Mouse (Mus musculus) lung, postnatal 14 days (tissue): ENCODE data around the gene Cav2.

ENCODE experiments used
- DNase-seq: peaks from one replicate; pipeline ENCODE4 v3.0.0; 2021

Cav2 gene

DNA sequence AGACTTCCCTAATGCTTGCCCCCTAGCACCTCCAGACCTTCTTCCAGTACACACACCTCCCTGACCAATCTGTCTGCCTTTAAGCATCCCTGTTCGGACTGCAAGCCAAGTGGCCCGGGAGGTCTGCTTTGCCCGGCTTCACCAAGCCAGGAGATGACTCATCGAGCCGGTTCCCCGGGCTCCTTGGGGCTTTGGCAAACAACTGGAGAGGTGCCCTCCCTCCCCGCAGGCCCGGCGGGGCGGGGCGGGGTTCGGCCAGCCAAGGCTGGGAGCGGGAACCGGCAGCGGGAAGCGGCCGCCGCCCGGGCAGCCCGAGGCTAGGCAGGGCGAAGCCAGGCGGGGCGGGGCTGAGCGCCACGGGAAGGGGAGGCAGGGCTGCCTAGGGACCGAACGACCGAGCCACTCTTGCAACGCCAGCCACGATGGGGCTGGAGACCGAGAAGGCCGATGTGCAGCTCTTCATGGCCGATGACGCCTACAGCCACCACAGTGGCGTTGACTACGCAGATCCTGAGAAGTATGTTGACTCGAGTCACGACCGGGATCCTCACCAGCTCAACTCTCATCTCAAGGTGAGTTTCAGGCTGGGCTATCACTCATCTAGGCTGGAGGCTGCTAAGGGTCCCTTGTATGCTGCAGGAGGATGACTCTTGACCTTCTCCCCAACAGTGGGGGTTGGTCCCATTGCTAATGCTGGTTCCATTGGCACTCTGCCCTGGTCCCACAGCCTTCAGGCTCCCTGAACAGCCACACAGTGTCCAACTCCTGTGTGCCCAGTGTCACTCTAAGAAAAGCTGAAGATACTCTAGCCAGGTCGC lies at the start of gene Cav2:
Gene Cav2, plus strand, starts transcription at position 247 of the 818 bp plus-strand sequence.
- DNase-seq: peak; percentile 89

DNA sequence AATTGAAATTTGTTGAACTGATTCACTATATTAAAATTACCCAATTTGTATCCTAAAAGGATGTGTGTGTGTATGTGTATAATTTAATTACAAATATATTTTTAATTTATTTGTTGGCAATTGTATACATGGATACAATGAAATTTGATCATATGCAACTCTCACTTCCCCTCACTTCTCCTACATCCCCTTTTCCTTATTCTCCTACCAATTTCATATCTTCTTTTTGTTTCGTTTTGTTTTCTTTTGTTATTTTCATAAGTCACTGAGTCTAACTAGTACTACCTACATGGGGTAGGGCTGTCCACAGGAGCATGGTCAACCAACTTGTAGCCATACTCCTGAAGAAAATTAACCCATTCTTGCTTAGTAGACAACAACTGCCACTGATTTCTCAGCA lies 41.3 kb upstream of the Cav2 start:
- DNase-seq: no peak

DNA sequence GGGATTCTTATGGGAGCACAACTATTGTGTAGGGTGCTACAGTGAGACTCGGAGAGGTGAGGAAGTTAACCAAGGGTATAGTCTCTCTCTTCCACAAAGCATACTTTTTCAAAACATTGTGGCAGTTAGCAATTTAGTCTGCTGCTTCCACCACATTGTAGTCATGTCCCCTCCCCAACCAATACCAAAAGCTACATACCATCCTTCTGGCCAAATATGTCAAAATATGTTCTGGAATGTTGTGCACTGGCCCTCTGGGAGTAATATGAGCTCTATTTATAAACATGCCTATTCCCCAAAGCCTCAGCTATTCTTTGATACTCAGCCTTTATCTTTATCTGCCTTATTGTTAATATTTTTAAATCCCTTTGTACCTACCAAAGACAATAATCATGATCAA lies 40.0 kb upstream of the Cav2 start:
- no peak for DNase-seq

DNA sequence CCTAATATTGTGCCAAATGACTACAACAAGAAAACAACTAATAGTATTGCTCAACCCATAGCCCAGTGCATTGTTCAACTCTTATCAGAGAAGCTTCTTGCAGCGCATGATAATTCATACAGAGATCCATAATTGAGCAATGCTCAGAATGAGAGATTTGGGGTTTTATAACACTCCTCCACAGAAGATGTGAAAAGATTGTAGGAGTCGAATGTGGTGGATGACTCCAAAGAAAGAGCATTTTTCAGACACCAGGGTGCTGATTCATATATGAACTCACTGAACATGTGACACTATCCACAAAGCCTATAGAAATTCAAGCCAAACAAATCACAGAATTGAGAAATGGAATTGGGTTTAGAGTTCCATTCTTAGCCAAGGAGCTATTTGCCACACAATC lies 34.0 kb upstream of the Cav2 start:
- no peak for DNase-seq

DNA sequence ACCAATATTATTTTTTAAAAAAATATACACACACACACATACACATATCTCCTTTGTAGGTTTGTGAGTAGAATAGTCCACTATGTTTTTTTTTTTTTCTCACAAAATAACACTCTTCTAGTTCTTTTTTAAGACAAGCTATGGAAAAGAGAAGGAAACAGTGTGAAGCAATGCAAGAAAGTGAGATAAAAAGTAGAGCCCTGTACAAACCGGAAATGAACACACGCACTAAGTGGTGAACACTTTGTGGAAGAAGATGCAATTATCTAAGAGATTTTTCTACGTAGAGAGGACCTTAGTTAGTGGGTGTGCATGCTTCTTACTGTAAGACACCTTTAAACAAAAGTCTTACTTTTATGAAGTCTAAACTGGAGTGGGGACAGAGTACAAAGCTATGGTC lies 33.3 kb upstream of the Cav2 start:
- DNase-seq: no peak

DNA sequence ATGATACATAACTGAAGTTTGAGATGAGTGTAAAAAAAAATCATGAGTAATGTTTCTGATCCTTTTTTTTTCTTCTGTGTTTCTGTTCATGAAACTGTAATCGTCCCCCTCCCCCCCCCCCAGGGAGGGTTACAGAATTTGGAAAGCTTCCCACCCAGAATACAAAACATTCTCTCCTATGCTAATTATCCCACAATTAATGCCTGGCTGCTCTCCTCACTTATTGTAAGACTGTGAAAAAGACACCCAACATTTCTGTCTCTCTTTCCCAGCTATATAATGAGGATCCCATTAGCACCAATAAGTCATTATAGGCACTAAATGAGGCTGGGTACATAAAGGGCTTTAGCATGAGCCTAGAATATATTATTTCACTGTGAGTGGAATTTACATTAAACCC lies 32.7 kb upstream of the Cav2 start:
- DNase-seq: no peak

DNA sequence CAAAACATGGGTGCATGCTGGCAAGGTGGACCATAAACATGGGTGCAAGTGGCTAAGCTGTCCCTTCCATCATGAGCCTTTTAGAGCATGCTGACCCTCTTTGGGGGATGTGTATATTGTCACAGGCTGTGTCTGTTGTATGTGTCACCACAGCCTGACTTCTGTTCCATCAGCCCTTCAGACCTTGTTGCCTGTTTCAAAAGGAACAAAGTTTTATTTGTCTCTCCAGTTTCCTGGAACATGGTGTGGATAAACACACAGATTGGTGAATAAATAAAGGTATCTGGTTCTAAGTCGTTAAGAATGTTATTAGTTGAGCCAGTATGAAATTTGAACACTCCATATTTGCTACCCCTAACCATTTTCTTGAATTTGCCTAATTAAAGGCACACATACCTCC lies 29.0 kb upstream of the Cav2 start:
- DNase-seq: no peak

DNA sequence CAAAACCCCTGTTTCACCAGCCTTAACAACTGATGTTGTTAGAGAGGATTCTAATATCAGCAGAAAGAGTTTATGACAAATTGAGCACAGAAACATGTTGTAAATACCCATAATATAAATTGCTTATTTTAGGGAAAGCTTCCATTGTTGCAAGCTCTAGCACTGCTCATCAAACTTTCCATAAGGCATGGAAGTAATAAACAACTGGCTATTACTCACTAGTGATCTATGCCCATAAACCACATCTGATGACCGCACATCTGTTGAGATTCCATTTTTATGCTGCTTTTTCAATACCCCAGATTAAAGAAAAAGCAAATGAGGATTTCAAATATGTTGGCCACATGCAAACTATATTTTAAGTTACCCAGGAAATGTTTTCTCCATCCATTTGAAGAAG lies 22.8 kb upstream of the Cav2 start:
- DNase-seq: no peak

DNA sequence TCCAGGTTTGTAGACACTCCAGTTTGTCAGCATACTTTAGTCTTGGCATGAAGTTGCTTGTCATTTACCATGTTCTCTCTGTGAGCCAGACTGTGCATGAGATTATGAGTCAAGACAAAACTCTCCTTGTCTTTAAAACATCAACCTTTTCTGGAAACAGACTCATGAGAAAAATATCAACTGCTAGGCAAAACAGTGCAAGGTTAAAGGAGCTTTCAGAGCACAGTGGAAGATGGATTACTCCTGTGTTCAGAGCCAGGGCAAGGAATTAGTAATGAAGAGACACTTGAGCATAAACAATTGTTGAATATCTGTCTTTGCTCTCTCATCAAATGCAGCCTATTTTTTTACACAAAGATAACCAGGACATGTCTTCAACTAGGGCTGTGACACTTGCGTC lies 22.1 kb upstream of the Cav2 start:
- no peak for DNase-seq

DNA sequence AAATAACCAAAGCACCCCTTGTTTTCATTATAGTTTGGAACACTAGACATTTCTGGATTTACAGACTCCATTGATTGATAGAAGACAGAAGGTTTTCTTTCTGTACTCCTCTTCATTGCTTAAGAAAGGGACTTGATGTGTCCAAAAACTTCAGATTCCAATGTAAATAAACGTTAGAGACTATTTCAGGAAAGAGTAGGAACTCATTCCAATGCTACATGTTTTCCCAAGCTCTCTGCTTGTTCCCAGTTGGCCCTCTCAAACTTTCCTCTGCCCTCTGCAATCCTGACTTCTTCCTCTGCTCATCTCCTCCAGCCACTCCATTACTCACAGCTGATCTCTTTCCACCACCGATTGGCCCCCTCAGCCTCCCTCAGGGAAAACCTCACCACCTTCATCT lies 18.2 kb upstream of the Cav2 start:
- DNase-seq: no peak

DNA sequence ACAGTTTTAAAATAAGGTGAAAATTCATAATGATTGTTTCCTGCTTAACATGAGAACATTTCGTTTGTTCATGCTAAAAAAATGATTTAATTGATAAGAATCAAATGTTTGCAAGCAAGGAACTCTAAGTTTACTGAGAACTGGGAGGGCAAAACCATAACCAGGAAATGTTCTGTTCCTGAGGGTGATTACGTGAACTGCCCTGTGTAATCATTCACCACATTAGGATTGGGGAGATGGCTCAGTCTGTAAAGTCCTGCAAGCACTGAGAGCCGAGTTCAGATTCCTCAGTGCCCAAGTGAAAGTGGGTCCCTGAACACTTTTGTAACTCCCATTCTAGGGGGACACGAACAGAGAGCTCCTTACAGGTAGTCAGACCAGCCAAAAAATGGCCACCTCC lies 15.9 kb upstream of the Cav2 start:
- DNase-seq: no peak

DNA sequence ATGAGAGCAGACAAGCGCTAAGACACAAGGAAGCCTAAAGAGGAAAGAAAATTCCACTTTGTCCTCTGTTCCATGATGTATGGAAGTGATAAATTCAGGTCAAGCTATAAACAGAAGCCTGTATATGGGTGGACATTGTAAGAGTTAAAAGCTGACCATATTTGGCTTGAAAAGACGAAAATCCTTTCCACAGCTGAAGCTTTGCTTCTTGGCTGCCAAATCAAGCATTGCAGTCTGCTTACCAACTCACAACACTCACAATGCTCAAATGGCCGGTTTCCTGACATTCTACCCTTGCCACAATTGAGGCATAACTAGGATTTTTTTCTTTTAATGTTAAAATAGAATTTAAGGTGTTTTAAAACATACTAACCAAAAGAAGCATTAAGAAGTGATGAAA lies 14.5 kb upstream of the Cav2 start:
- DNase-seq: no peak

DNA sequence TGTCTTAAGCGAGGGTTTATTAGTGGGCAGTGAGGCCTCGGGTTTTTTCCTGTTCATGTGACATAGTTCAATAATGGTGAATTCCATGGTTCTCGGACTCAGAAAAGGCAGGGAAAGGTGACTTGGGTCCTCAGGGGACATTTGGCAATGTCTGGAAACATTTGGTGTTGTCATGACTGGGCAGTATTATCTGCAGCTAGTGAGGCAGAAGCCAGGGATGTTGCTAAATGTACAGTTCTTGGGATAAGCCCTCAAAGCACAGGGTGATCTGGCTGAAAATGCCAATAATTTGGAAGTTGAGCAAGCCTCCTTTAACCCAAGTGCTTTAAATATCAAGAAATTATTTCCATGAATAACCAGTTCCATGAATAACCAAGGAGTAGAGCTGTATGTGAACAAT lies 2.6 kb upstream of the Cav2 start:
- DNase-seq: no peak

DNA sequence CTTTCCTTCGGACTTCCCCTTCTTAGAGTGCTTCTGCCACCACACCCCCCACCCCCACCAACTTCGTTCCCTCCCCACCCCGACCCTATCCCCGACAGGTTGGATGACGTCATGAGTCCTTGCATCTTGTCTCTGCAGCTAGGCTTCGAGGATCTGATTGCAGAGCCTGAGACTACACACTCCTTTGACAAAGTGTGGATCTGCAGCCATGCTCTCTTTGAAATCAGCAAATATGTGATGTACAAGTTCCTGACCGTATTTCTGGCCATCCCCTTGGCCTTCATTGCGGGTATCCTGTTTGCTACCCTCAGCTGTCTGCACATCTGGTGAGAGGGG lies 740 bp downstream of the Cav2 start:
- no peak for DNase-seq

DNA sequence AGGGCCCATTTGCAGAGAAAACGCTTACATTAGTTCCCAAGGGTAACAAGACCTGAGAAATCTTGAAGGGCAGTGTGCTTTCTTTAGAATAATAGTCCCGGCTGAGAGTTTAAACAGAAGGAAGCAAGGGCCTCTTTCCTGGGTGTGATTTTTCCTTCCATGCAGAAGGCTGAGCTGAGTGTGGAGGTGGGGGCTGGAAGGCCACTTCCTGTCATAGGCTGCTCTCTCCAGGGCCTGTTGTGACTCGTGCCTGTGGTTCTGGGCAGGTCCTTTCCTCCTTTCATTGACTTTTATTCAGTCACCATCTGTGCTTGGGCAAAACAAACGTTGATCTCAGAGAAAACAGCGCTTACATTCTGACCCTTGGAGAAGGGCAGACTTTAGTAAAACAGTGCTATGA lies 1.2 kb downstream of the Cav2 start:
- peak; percentile 53 for DNase-seq

DNA sequence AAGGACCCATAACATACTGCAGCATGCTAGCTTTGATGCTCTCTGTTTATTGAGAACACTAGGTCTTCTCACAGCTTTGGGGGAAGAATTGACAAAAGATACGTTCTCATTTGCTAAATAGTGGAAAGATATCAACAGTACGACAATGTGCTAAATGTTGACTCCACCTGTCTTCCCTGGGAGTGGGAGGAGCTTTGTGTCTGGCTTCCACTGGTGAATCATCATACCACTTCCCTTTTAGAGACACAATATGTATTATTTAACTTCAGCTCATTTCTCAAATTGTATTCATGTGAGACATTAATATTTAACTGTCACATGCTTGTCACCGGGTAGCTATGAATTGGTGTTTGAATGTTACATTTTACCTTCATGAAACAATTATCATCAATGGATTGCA lies 2.8 kb downstream of the Cav2 start:
- no peak for DNase-seq

DNA sequence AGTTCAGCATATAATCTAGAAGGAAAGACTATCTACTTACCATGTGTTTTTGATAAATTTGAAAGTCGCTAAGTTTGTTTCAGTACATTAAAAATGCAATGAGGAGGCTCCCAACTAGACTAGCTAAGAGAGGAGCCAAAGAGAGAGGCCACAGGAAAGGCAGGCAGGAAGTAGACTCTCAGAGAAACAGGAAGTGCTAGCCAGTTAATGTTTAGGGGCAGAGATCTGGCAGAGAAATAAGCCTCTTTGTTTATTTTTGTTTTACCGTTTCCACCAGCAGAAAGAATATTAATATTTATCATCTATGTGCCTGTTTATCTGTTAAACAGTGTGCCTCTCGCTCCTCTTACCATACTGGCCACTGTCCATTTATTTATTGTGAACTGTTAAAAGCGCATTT lies 5.4 kb downstream of the Cav2 start:
- no peak for DNase-seq

DNA sequence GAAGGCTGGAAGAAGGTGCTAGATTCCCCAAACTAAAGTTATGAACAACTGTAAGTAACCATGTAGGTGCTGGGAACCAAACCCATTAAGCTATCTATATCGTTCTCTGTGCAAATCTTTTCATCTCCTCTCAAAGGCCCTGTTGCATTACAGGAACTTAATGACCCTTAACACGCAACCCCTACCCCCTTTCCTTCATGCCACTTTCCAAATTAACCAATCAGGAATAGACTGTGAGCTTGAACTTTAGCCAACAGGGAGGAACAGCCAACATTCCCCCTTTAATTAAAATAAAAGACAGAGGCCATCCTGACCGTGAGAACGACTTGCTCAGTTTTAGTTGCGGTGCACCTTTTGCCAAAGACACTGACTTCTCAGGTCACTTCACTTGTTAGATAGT lies 14.1 kb downstream of the Cav2 start:
- DNase-seq: no peak

DNA sequence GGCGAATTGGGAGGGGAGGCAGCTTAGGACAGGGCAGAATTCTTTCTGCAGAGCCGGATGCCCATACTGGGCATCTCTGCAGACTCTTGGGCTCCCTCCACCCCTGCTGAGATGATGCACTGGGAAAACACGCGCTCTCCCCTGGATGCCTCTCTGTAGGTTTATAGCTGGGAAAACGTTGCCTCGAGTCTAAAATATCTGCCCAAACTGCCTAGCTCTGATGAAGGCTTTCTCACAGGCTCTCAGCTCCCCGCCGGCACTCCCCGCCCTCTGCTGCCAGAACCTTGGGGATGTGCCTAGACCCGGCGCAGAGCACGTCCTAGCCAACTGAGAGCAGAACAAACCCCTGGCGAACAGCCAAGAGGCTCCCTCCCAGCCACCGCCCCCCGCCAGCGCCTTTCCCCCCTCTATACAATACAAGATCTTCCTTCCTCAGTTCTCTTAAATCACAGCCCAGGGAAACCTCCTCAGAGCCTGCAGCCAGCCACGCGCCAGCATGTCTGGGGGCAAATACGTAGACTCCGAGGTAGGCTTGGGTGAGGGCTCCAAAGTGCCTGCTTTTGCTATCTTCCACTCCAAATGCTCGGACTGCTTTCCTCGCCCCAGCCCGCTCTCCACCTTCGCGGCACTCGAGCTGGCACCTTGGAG lies 25.1 kb downstream of the Cav2 start, which contains the start of gene Cav1:
Gene Cav1, plus strand, starts transcription at position 382 of the 648 bp plus-strand sequence.
- peak; percentile 90 for DNase-seq

DNA sequence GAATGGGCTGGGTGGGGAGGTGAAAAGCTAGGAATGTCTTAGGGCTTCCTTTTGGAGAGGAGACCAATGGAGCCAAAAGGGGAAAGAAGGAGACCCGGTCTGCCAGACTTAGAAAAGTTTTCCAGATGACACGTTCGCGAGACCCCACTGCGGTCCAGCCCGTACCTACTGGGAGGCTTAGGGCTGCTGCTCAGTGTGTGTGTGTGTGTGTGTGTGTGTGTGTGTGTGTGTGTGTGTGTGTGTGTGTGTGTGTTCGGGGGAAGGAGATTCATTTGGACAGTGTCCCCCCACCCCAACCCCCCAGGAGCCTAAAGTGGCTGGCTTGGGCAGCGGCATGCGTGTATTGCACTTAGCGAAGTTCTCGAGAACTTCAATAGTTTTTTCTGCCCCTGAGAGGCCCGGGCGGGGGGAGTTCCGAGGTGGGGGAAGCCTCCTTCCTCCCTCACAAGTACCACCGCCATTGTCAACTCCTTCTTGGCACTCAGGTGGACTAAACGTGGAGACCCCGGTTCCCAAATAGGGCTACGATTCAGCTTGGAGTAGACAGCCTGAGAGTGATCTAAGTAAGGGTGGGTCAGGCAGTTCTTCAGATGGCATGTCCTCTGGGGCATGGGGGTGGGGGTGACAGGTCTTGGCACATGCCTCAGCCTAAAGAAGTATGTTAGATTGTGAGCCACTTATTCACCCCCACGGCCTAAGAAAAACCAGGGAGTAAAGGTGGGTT lies 25.8 kb downstream of the Cav2 start:
- DNase-seq: peak; percentile 64

DNA sequence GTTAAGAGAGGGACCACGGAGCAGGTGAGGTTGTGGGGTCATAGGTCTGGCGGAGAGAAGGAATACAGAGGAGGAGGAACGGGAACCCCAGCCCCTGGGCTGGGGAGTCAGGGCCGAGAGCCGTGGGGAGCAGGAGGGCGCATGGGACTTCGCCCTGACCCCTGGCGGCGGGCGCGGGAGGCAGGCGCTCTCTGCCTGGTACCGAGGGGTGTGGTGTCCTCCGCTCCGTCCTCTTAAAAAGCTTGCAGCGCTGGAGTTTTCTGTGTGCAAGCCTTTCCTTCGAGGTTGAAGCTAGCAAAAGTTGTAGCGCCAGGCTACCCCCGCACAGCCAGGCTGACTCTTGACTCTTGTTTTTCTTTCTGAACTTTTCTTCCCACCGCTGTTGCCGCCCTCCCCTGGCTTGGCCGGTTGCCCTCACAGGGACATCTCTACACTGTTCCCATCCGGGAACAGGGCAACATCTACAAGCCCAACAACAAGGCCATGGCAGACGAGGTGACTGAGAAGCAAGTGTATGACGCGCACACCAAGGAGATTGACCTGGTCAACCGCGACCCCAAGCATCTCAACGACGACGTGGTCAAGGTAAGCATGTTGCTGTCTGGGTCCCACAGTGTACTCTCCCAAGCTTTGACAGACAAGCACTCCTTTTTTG lies 26.6 kb downstream of the Cav2 start:
- DNase-seq: peak; percentile 88

DNA sequence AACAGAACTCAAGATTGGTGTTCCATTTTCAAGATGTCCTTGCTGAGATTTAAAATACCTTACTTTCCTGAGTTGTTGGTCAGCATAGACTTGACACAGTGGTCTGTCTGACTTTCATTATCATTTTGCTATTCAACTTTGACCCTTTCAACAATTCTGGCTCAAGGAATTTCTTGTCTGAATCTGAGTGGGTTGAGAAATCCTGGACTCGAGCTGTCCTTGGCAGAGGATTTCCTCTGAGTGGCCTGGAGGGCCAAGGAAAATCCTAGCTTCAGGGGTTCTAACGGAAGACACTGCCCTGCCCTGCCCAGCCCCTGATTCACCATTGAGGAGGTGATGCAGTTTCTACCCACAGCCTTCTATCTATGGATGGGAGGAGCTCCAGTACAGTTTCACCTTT lies 27.7 kb downstream of the Cav2 start:
- DNase-seq: peak; percentile 41

DNA sequence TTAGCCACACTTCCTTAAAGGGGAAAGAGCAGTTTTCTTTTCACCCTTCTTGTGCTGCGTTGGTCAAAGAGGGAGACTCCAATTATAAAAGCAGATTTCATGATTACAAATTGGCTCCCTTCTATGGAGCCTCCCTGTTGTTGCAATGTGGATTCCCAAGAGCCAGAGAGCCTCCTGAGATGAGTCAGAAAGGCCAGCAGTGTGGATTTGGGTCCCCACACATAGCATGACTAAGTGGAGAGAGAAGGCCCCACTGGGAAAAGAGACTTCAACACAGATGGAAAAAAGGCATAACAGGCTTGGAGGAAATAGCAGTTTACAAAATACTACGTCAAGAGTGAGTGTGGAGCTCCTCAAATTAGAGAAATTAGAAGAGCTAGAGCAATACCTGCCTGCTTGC lies 28.3 kb downstream of the Cav2 start:
- no peak for DNase-seq

DNA sequence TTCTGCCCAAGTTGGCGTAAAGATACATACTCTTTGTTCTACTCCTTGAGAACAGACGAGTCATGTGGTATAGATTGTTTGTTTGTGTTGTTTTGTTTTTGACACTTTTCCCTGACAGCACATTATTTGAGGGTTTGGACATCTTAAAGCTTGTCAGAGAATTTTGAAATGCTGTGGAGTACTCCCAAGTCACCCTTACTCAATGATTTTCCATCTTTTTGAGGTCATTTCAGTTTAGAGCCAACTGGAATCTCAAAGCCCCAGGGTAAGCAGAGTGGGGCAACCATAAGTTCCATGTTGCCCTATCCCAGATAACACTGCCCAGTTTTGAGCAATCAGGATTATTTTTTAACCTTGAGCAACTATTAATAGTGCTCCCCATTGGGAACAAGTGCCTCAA lies 33.3 kb downstream of the Cav2 start:
- DNase-seq: no peak
